In genomic region chr5:35770246-35770645, GRCm38 (mm10) we compare ENCODE assay signal across 14 mouse cellular contexts. TPM values are rescaled to one million over a fixed set of nuclear protein-coding genes. Genes with fewer than 3 reads are reported as not detected.
"Had no signal": no experiment of that assay in that cellular context is flagged by ENCODE, and none has a peak within 500 bp of the region (broad histone marks: within the 10 kb centered on the region; RNA-seq: fewer than 3 reads in every experiment).

No protein-coding gene starts in this region.

- H3K4me2 ChIP-seq: liver, embryonic 13.5 days; midbrain, embryonic 11.5 days; stomach, embryonic 15.5 days had no signal

- DNase-seq: kidney, postnatal 14 days; kidney, postnatal 4 days; layer of hippocampus, adult 9-11 months; layer of hippocampus, postnatal 36 days; liver, embryonic 13.5 days; lung, adult 2 months; lung, postnatal 14 days; lung, postnatal 4 days; spleen, adult 18-20 months had no signal

- H3K27me3 ChIP-seq: liver, embryonic 13.5 days; stomach, embryonic 15.5 days had no signal

- H3K4me3 ChIP-seq: left cerebral cortex, adult 2 months; liver, embryonic 13.5 days; stomach, embryonic 15.5 days had no signal

- H3K27ac ChIP-seq: left cerebral cortex, adult 2 months; liver, embryonic 13.5 days; stomach, embryonic 15.5 days had no signal

- H3K4me1 ChIP-seq: stomach, embryonic 15.5 days had no signal

- H3K36me3 ChIP-seq: liver, embryonic 13.5 days; stomach, embryonic 15.5 days had no signal

- H3K9me3 ChIP-seq: liver, embryonic 13.5 days; stomach, embryonic 15.5 days had no signal

- H3K9ac ChIP-seq: liver, embryonic 13.5 days; stomach, embryonic 15.5 days had no signal

RNA-seq across cellular contexts. Expression of gene Ablim2, which starts 12.6 kb away (rescaled TPM):
- total RNA-seq: megakaryocyte progenitor cell, adult 5-6 weeks had no signal

RNA-seq across cellular contexts. Expression of gene Sh3tc1, which starts 30.5 kb away (rescaled TPM):
- total RNA-seq: megakaryocyte-erythroid progenitor cell, adult 5-6 weeks had no signal
